Mouse (Mus musculus): Measurements from ENCODE around the gene Rraga. TPM values are rescaled to one million over a fixed set of nuclear protein-coding genes. Genes with fewer than 3 reads are reported as not detected.
"Not testable (repeated sequence)": the region's sequence is repeated elsewhere in the genome, so short reads cannot be mapped to it uniquely, and the experiment has no call there.

Gene Rraga
- polyA plus RNA-seq, 1 experiment from 2014 or later = 79.3 TPM

DNA sequence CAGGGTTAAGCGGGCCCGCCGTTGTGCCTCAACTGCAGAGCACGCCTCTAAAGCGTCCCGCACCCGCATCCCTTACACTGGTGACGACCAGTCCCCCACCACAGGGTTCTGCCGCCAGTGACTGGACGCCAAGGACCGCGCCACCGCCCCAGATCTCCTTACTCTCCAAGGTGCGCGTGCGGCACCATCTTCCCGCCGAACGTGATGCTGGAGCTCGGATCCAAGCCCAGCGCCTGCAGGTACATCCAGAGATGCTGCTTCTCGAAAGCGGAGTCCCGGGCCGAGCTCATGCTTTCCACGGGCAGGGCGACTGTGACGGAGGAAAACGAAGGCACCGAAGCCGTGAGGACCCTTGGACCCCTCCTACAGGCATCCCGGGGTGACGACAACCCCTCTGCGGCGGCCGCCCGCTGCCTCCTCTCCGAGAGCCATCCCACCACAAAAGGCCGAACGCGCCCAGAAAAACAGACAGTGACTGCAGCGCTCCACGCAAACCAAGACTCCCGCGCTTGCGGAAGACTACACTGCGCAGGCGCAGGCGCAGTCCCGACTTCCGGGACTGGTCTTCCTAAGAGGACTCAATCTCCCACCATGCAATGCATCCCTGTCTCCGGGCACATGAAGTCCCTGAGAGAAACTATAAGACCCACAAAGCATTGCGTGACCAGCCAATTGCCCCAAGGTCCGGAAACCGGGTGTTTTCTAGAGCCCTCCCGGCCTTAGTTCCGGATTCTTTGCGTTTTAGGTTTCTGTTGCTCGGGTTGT is 36.2 kb downstream of the Rraga start, which contains the start of gene Haus6:
Haus6 (minus strand) TSS at position 532 of the 765 bp plus-strand sequence.
- peak within 1 kb of the TSS; percentile 71 for H3K9ac ChIP-seq
- peak; percentile 100 for ATAC-seq (ENCODE audit: low FRiP score, low read depth)
- H3K27ac ChIP-seq = peak within 1 kb of the TSS; percentile 9; the same call in 1 of the 2 replicates
- WGBS = under 1% methylated on average over 59 of the region's 59 CpGs
- peak within 1 kb of the TSS; percentile 75 for H3K4me3 ChIP-seq
- peak within 1 kb of the TSS; percentile 92 for H3K4me2 ChIP-seq (replicated peaks)
- 0 out of 2 replicates have a peak, but pooled peaks cover under 1% of the 10 kb centered on the region for H3K36me3 ChIP-seq
- H3K9me3 ChIP-seq = no peaks in the 10 kb centered on the region
- no peaks in the 10 kb centered on the region for H3K27me3 ChIP-seq (replicated peaks)
- H3K4me1 ChIP-seq = peaks cover 5% of the 10 kb centered on the region; the same call in 1 of the 2 replicates

DNA sequence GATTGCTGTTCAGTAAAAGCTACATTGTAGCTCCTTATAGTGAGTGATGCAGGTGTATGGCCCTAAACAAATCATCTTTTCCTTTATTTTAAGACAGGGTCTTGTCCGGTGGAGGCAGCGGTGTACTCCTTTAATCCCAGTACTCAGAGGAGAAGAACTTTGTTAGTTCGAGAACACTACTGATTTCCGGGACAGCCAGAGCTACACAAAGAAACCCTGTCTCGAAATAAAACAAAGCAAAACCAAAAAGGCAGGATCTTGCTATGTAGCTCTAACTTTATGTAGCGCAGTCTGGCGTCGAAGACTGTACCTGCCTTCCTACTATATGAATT is 36.8 kb downstream of the Rraga start:
- 40% methylated on average over 8 of the region's 8 CpGs for WGBS
- H3K9ac ChIP-seq = no peak overlapping the region
- H3K9me3 ChIP-seq = no peaks in the 10 kb centered on the region
- no peak overlapping the region for H3K27ac ChIP-seq
- peak; percentile 17 for ATAC-seq (ENCODE audit: low FRiP score, low read depth)
- peaks cover 5% of the 10 kb centered on the region; the same call in 1 of the 2 replicates for H3K4me1 ChIP-seq
- no peaks in the 10 kb centered on the region for H3K27me3 ChIP-seq (replicated peaks)
- H3K4me3 ChIP-seq = peak overlapping the region; percentile 75
- no peaks in the 10 kb centered on the region for H3K36me3 ChIP-seq
- peak overlapping the region; percentile 92 for H3K4me2 ChIP-seq (replicated peaks)

DNA sequence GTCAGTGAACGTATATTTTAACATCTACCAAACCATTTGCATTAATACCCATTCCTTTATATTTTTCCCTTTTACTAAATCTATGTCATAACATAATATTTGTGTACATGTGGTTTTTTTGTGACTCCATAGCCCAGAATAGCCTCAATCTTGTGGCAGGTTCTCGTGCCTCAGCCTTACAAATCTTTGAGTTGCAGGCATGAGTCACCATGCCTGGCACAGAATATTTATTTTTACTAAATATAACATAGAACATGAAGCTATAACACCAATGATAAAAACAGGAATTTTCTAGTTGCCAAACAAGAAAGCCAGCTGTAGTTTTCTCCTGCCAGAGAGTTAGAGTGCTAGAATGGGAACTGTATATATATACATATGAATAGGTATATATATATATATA is 45.0 kb downstream of the Rraga start:
- Histone ChIP-seq H3K9me3 (no peaks in the 10 kb centered on the region), H3K4me2 (replicated peaks) (no peak overlapping the region), H3K27ac (no peak overlapping the region), H3K27me3 (replicated peaks) (no peaks in the 10 kb centered on the region), H3K9ac (no peak overlapping the region), H3K4me3 (no peak overlapping the region), H3K36me3 (no peaks in the 10 kb centered on the region), H3K4me1 (no peaks in the 10 kb centered on the region)
- WGBS = 77% methylated on average over 2 of the region's 2 CpGs
- no peak for ATAC-seq (ENCODE audit: low FRiP score, low read depth)

DNA sequence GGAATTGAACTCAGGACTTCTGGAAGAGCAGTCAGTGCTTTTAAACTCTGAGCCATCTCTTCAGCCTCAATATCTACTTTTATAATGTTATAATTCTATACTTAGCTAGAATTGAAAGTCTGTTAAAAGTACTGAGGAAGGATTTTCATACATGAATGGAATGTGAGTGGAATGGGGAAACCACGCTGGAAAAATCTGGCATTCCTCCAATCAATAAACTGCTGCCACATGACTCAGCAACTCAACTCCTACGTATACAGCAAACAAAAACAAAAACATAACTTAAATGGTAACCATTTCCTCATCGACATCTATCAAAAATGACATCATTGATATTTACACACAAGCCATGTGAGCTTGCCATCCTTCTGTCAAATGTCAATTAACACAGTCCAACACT is 46.6 kb downstream of the Rraga start:
- no peak overlapping the region for H3K4me2 ChIP-seq (replicated peaks)
- H3K9me3 ChIP-seq = no peaks in the 10 kb centered on the region
- ATAC-seq (ENCODE audit: low FRiP score, low read depth) = no peak
- no peak overlapping the region for H3K9ac ChIP-seq
- H3K4me3 ChIP-seq = no peak overlapping the region
- no peak overlapping the region for H3K27ac ChIP-seq
- H3K27me3 ChIP-seq (replicated peaks) = no peaks in the 10 kb centered on the region
- H3K36me3 ChIP-seq = no peaks in the 10 kb centered on the region
- WGBS = 83% methylated on average over 3 of the region's 3 CpGs
- H3K4me1 ChIP-seq = no peaks in the 10 kb centered on the region

DNA sequence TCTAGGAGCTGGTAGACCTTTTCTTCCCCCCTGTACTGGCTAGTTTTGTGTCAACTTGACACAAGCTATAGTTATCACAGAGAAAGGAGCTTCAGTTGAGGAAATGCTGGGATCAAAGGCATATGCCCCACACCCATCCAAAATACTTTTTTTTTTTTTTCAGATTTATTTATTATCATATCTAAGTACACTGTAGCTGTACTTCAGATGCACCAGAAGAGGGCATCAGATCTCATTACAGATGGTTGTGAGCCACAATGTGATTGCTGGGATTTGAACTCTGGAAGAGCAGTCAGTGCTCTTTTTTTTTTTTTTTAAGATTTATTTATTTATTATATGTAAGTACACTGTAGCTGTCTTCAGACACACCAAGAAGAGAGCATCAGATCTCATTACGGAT is 47.1 kb downstream of the Rraga start:
- H3K27me3 ChIP-seq (replicated peaks); H3K4me3 ChIP-seq; H3K36me3 ChIP-seq; H3K4me2 ChIP-seq (replicated peaks); H3K27ac ChIP-seq; H3K9me3 ChIP-seq; H3K4me1 ChIP-seq; ATAC-seq (ENCODE audit: low FRiP score, low read depth); H3K9ac ChIP-seq: not testable (repeated sequence)
- WGBS = 90% methylated on average over 1 of the region's 1 CpGs

DNA sequence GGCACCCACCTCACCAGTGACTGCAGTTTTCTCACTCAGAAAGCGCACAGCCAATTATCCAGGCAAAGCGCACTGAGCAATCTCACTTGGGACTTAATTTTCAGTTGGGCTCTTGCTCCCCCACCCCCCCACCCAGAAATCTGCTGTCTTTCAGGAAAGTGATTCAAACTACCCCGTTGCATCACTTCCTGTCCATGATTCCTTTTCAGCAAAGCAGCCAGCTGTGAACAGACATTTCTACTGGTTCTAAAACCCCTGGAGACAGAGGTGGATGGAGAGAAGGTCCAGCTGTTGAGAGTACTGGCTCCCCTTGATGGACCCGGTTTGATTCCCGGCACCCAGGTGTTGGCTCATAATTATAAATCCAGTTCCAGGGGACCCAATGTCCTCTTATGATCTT is 50.0 kb downstream of the Rraga start:
- Histone ChIP-seq H3K9me3 (no peaks in the 10 kb centered on the region), H3K4me1 (no peaks in the 10 kb centered on the region), H3K36me3 (no peaks in the 10 kb centered on the region), H3K27me3 (replicated peaks) (no peaks in the 10 kb centered on the region), H3K4me2 (replicated peaks) (no peak overlapping the region), H3K27ac (no peak overlapping the region), H3K9ac (no peak overlapping the region), H3K4me3 (no peak overlapping the region)
- 85% methylated on average over 5 of the region's 5 CpGs for WGBS
- ATAC-seq (ENCODE audit: low FRiP score, low read depth) = no peak

DNA sequence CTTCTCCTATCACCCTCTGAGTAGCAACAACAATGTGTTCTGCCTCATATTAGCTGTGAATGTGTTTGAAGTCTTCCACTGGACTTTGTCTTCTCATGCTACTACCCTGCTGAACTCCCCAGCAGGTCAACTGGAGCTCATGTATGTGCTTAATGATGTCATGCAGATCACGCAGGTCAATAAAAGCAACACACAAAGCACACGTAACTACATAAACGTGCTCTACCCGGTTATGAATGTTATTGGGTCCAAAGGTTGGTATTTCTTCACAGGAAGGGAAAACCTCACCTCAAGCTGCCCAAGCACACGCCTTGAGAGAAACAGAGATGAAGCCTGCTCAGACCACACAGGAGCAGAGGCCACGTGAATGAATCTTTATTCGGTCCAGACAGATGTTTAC is 51.0 kb downstream of the Rraga start:
- not testable (repeated sequence) for H3K27ac ChIP-seq; H3K4me3 ChIP-seq; H3K27me3 ChIP-seq (replicated peaks); ATAC-seq (ENCODE audit: low FRiP score, low read depth); H3K9me3 ChIP-seq; H3K36me3 ChIP-seq; H3K4me1 ChIP-seq; H3K4me2 ChIP-seq (replicated peaks); H3K9ac ChIP-seq
- WGBS = 93% methylated on average over 7 of the region's 7 CpGs

Other genes starting within 250 kb of the Rraga start
- not detected in 2 replicates for gene Saxo1, start 17.3 kb upstream of the Rraga start, polyA plus RNA-seq (2016; fragmentation: Nextera tagmentation; extraction: Ambion mirVana)
- 17.2 and 18.2 TPM in 2 replicates for gene Haus6, start 36.4 kb downstream of the Rraga start, polyA plus RNA-seq (2016; fragmentation: Nextera tagmentation; extraction: Ambion mirVana)
- gene Plin2, start 94.4 kb downstream of the Rraga start, polyA plus RNA-seq (2016; fragmentation: Nextera tagmentation; extraction: Ambion mirVana) = 58.6 and 69.5 TPM in 2 replicates
- 4.4 and 5.0 TPM in 2 replicates for gene Dennd4c, start 172.9 kb downstream of the Rraga start, polyA plus RNA-seq (2016; fragmentation: Nextera tagmentation; extraction: Ambion mirVana)